9 mouse cellular contexts compared by ENCODE assay signal in the genomic region with DNA sequence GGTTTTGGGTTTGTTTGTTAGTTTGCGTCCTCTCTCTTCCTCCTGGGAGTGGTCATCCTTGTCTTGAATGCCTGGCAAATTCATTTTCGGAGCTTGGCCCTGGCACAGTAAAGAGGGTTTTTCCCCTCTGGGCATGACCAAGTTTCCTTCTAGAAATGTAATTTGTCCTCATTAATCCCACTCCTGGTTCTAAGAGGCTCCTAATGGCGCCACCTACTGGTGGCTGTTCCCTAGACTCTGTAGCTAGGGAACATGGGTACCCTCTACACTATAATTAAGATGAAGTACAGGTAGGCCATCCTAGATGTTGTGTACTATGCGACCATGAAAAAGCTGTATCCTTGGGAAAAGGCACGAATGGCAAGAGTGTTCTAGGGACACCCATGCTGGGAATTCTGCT. TPM values are rescaled to one million over a fixed set of nuclear protein-coding genes. Genes with fewer than 3 reads are reported as not detected.
DNase-seq lines count a peak whose midpoint lies in the region; ATAC-seq and TF ChIP-seq lines count a peak whose summit lies in the region.
"Had no signal": no experiment of that assay in that cellular context is flagged by ENCODE, and none has a peak within 500 bp of the region (broad histone marks: within the 10 kb centered on the region; RNA-seq: fewer than 3 reads in every experiment).

No protein-coding gene starts in this region.

- in situ Hi-C loops in Patski (cut with MboI; ENCODE audit: low pct_unique_long_range_greater_than_20kb): no loop called here

- TF ChIP-seq CTCF in layer of hippocampus, adult 2 months (conservative IDR thresholded peaks at IDR 0.05): peak; percentile 81
- TF ChIP-seq CTCF in E14TG2a.4 (conservative IDR thresholded peaks at IDR 0.05; ENCODE audit: low read length) (peak; percentile 86), Patski (IDR thresholded peaks at IDR 0.05) (peak; percentile 71)

- CTCF ChIA-PET in Patski (lab: Charles Lee): interaction anchor here (0.8 to 2.6 kb wide), 8 partner anchors 15 to 182 kb away, joined by 3 to 10 read pairs (median 4); no protein-coding TSS in a partner anchor

- no peaks in the 10 kb centered on the region for H3K36me3 ChIP-seq in E14TG2a.4 (ENCODE audit: insufficient read depth, low read length)
- H3K36me3 ChIP-seq: embryonic facial prominence, embryonic 12.5 days had no signal

- H3K4me1 ChIP-seq in E14TG2a.4 (replicated peaks; ENCODE audit: low read depth, low read length): no peaks in the 10 kb centered on the region

- no peak for ATAC-seq in Patski
- ATAC-seq in granulocyte monocyte progenitor cell, adult 5-6 weeks (replicated peaks; ENCODE audit: poor library complexity, severe bottlenecking): no peak

- DNase-seq in layer of hippocampus, adult 2 months (ENCODE audit: low spot score in 2 of 2): no peak
- DNase-seq in layer of hippocampus, postnatal 36 days: no peak
- no peak for DNase-seq in Patski (ENCODE audit: low read depth, low spot score)
- peak; percentile 68 to 88 for DNase-seq in cerebellum, postnatal 25 days
- peak; percentile 25 for DNase-seq in lung, postnatal 10 days
- DNase-seq in Muller cell, postnatal 12 days (ENCODE audit: inconsistent ontology term): no peak

- H3K9me3 ChIP-seq in E14TG2a.4 (ENCODE audit: low read length): no peaks in the 10 kb centered on the region
- H3K9me3 ChIP-seq: embryonic facial prominence, embryonic 12.5 days had no signal

- H3K27ac ChIP-seq in layer of hippocampus, adult 2 months: no peak overlapping the region

- H3K27me3 ChIP-seq in E14TG2a.4 (ENCODE audit: insufficient read depth, low read length) (peaks cover 27% of the 10 kb centered on the region), Patski (peaks cover 13% of the 10 kb centered on the region)
- H3K27me3 ChIP-seq: embryonic facial prominence, embryonic 12.5 days had no signal

- H3K4me3 ChIP-seq in layer of hippocampus, adult 2 months: no peak overlapping the region
- no peak overlapping the region for H3K4me3 ChIP-seq in E14TG2a.4 (replicated peaks; ENCODE audit: low read length)
- H3K4me3 ChIP-seq: embryonic facial prominence, embryonic 12.5 days had no signal

- POLR2A ChIA-PET in Patski (lab: Charles Lee): no interaction called here

RNA-seq across cellular contexts. Expression of gene Igsf9b, which starts 11.6 kb away (rescaled TPM):
- 10 to 100 TPM; 21.7 to 23.3 TPM for total RNA-seq in layer of hippocampus, adult 2 months (2021)
- total RNA-seq in layer of hippocampus, postnatal 36 days (2021): 10 to 100 TPM; 25.7 to 29.2 TPM
- polyA plus RNA-seq in Patski (2021): 1.5 TPM
- not detected in 2 replicates for total RNA-seq in granulocyte monocyte progenitor cell, adult 5-6 weeks (2014; fragmentation: Nextera tagmentation)
- total RNA-seq in granulocyte monocyte progenitor cell, adult 5-6 weeks (2017): 0.10 TPM in 1 of 2 replicates, not detected in the other

Comparison
In these comparisons a context has a peak if more than half of its experiments do, and no peak if none do; other contexts are left out.
1. DNase-seq: peak in cerebellum, postnatal 25 days (2 of 2) and lung, postnatal 10 days (single experiment); none in layer of hippocampus, adult 2 months (0 of 2), layer of hippocampus, postnatal 36 days (0 of 2), Patski (single experiment) and Muller cell, postnatal 12 days (single experiment).
2. RNA of gene Igsf9b, which starts 11.6 kb away (total RNA-seq): 25.7 to 29.2 TPM in layer of hippocampus, postnatal 36 days and 21.7 to 23.3 TPM in layer of hippocampus, adult 2 months; 0.10 TPM in granulocyte monocyte progenitor cell, adult 5-6 weeks; every median in the first group is over 10 times any median in the second.
3. Peak in every context shown above with its lines, with median percentiles within 50 percentile points of each other: CTCF ChIP-seq.